Mouse (Mus musculus): ENCODE measurements around the gene Sorcs2. TPM values are rescaled to one million over a fixed set of nuclear protein-coding genes. Genes with fewer than 3 reads are reported as not detected.
A peak's percentile ranks its signal among the peaks of the same experiment; 100 is the strongest.

The Sorcs2 gene
- polyA plus RNA-seq, 1 experiment from 2014 or later = 3.1 TPM

DNA sequence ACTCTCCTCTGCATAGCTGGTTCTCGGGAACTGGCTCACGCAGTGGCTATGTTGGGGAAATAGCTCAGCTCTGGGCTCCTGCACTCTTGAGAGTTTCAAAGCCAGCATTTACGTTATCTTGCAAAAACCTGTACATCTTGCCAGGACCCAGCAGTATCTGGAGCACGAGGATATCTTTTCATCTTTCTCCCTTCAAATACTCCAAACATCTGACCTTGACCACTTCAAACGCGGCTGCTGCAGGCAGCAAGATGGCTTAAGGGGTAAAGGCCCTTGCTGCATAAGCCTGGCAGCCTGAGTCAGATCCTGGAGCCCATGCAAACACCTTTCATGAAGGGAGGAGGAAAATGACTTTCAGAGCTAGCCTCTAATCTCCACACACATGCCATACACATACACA lies 258.2 kb downstream of the Sorcs2 start:
- Histone ChIP-seq H3K27me3 (ENCODE audit: control insufficient read depth, insufficient read depth, low read length) (no peaks in the 10 kb centered on the region), H3K9ac (ENCODE audit: low read length) (no peak overlapping the region), H3K4me1 (replicated peaks; ENCODE audit: control insufficient read depth, insufficient read depth) (no peaks in the 10 kb centered on the region), H3K9me3 (ENCODE audit: control insufficient read depth, low read length) (no peaks in the 10 kb centered on the region), H3K4me2 (replicated peaks; ENCODE audit: low read depth) (no peak overlapping the region), H3K27ac (replicated peaks) (no peak overlapping the region), H3K4me3 (ENCODE audit: low read depth, low read length) (no peak overlapping the region), H3K36me3 (ENCODE audit: control insufficient read depth, insufficient read depth, low read length) (no peaks in the 10 kb centered on the region)
- no peak for ATAC-seq (ENCODE audit: low FRiP score, low TSS enrichment)
- WGBS = 56% methylated on average over 6 of the region's 6 CpGs
- DNase-seq (ENCODE audit: low spot score) = no peak
- TF ChIP-seq CTCF (IDR thresholded peaks at IDR 0.05; ENCODE audit: low read depth) = no peak
- no peak for TF ChIP-seq EP300 (optimal IDR thresholded peaks at IDR 0.05)

DNA sequence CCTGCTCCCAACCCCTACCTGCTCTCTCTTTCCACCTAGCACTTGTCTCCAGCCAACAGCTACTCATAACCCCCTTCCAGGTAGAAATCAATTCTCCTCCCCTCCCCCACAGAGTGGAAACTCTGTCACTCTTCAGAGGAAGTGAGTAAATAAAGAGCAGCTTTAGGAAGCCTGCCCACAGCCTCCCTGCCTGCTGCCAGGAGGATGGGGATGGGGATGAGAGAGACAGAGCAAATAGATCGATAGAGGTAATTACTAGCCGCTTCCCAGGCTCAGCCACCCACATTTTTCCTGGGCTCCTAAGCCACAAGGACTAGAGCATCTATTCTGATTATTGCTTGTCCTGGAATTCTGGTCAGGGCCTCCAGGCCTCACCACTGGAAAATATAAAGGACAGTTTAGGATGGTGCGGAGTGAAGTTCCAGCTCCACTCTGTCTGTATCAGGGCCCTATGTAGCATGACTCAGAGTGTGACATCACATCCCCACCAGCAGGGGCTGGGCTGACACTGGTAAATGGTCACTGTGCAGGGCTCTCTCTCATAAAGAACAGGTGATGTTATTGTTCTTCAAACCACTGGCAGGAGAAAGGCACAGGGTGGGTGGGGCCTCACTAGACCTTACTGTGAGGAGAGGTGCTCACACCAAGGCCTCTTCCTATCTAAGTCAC lies 261.9 kb downstream of the Sorcs2 start:
- DNase-seq (ENCODE audit: low spot score) (no peak), ATAC-seq (ENCODE audit: low FRiP score, low TSS enrichment) (peak; percentile 35; the same call in 1 of the 2 replicates)
- WGBS = 67% methylated on average over 3 of the region's 3 CpGs
- Histone ChIP-seq H3K27ac (replicated peaks) (no peak overlapping the region), H3K36me3 (ENCODE audit: control insufficient read depth, insufficient read depth, low read length) (no peaks in the 10 kb centered on the region), H3K9me3 (ENCODE audit: control insufficient read depth, low read length) (no peaks in the 10 kb centered on the region), H3K27me3 (ENCODE audit: control insufficient read depth, insufficient read depth, low read length) (no peaks in the 10 kb centered on the region), H3K4me3 (ENCODE audit: low read depth, low read length) (no peak overlapping the region), H3K9ac (ENCODE audit: low read length) (no peak overlapping the region), H3K4me2 (replicated peaks; ENCODE audit: low read depth) (no peak overlapping the region), H3K4me1 (replicated peaks; ENCODE audit: control insufficient read depth, insufficient read depth) (no peaks in the 10 kb centered on the region)
- TF ChIP-seq CTCF (IDR thresholded peaks at IDR 0.05; ENCODE audit: low read depth) (peak; percentile 45), EP300 (optimal IDR thresholded peaks at IDR 0.05) (no peak)

DNA sequence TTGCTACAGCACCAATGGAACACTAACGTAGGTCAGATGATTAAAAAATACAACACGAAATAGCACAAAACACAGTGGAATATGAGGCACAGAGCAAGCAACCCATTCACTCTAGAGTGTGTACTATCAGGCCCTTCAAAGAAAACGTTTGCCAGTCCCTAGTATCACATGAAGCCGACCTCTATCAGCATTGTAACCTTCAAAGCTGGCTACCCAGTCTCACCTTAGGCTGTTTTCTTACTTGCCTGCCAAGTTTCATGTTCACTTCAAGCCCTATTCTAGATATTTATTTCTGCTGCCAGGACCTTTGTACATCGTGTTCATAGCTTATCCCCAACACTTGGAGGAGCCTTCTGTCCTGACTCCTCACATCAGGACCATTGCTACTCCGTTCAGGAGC lies 263.6 kb downstream of the Sorcs2 start:
- ATAC-seq (ENCODE audit: low FRiP score, low TSS enrichment) (no peak), DNase-seq (ENCODE audit: low spot score) (no peak)
- Histone ChIP-seq H3K27me3 (ENCODE audit: control insufficient read depth, insufficient read depth, low read length) (no peaks in the 10 kb centered on the region), H3K4me1 (replicated peaks; ENCODE audit: control insufficient read depth, insufficient read depth) (no peaks in the 10 kb centered on the region), H3K4me2 (replicated peaks; ENCODE audit: low read depth) (no peak overlapping the region), H3K9ac (ENCODE audit: low read length) (no peak overlapping the region), H3K4me3 (ENCODE audit: low read depth, low read length) (no peak overlapping the region), H3K36me3 (ENCODE audit: control insufficient read depth, insufficient read depth, low read length) (no peaks in the 10 kb centered on the region), H3K9me3 (ENCODE audit: control insufficient read depth, low read length) (no peaks in the 10 kb centered on the region), H3K27ac (replicated peaks) (no peak overlapping the region)
- WGBS = 62% methylated on average over 6 of the region's 6 CpGs
- TF ChIP-seq CTCF (IDR thresholded peaks at IDR 0.05; ENCODE audit: low read depth) = no peak
- no peak for TF ChIP-seq EP300 (optimal IDR thresholded peaks at IDR 0.05)

DNA sequence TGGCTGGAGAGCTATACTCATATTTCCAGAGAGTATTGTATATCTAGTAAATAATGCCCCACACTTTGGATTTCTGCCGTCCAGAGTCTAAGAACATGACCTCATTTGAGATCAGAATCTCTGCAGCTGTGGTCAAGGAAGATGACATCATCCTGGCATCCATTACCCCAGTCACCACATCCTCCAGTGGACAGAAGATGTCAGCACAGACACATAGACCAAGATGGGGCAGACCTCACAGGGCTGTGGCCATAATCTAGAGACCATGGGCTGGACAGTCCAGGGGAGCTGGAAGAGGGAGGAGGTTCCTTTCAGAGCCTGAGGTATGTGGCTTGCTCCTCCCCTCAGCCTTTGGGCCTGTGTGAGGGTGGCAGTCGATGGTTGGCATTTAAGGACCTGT lies 264.0 kb downstream of the Sorcs2 start:
- no peak for DNase-seq (ENCODE audit: low spot score)
- TF ChIP-seq EP300 (optimal IDR thresholded peaks at IDR 0.05) (no peak), CTCF (IDR thresholded peaks at IDR 0.05; ENCODE audit: low read depth) (peak; percentile 50)
- WGBS = 37% methylated on average over 2 of the region's 2 CpGs
- Histone ChIP-seq H3K9ac (ENCODE audit: low read length) (no peak overlapping the region), H3K27ac (replicated peaks) (no peak overlapping the region), H3K36me3 (ENCODE audit: control insufficient read depth, insufficient read depth, low read length) (no peaks in the 10 kb centered on the region), H3K27me3 (ENCODE audit: control insufficient read depth, insufficient read depth, low read length) (no peaks in the 10 kb centered on the region), H3K4me1 (replicated peaks; ENCODE audit: control insufficient read depth, insufficient read depth) (no peaks in the 10 kb centered on the region), H3K4me2 (replicated peaks; ENCODE audit: low read depth) (no peak overlapping the region), H3K4me3 (ENCODE audit: low read depth, low read length) (no peak overlapping the region), H3K9me3 (ENCODE audit: control insufficient read depth, low read length) (no peaks in the 10 kb centered on the region)
- no peak for ATAC-seq (ENCODE audit: low FRiP score, low TSS enrichment)

DNA sequence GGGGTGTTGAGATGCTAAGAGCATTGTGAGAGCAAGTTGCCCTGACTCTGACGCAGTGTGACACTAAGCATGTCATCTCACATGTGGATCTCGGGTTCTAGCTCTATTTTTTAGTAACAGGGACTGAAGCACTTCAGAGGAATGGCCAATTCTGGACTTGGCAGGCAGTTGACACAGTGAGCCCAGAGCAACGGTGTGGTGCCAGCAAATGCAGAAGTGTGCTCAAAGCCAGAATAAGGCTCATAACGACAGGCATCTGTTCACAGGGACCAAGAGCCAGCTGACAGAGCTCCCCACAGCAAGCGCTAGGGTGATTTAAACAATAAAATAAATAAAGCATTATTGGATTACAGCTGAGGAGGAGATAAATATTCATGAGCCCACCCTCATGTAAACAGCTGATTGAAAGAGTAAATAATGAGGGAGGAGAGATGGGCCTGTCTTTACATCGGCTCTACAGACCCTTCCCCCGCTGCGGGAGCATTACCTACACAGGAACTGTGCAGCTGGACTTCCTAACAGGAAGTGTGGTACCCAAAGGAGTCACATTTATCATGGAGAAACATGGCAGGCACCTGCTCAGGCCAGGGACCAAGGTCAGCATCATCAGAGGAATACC lies 267.4 kb downstream of the Sorcs2 start:
- H3K4me3 ChIP-seq (ENCODE audit: low read depth, low read length) = no peak overlapping the region
- ATAC-seq (ENCODE audit: low FRiP score, low TSS enrichment) (no peak), DNase-seq (ENCODE audit: low spot score) (no peak)
- H3K9me3 ChIP-seq (ENCODE audit: control insufficient read depth, low read length) = no peaks in the 10 kb centered on the region
- H3K27me3 ChIP-seq (ENCODE audit: control insufficient read depth, insufficient read depth, low read length) = no peaks in the 10 kb centered on the region
- no peak overlapping the region for H3K27ac ChIP-seq (replicated peaks)
- no peak overlapping the region for H3K4me2 ChIP-seq (replicated peaks; ENCODE audit: low read depth)
- H3K36me3 ChIP-seq (ENCODE audit: control insufficient read depth, insufficient read depth, low read length) = no peaks in the 10 kb centered on the region
- 27% methylated on average over 8 of the region's 8 CpGs for WGBS
- TF ChIP-seq CTCF (IDR thresholded peaks at IDR 0.05; ENCODE audit: low read depth) = no peak
- H3K4me1 ChIP-seq (replicated peaks; ENCODE audit: control insufficient read depth, insufficient read depth) = no peaks in the 10 kb centered on the region
- no peak overlapping the region for H3K9ac ChIP-seq (ENCODE audit: low read length)

DNA sequence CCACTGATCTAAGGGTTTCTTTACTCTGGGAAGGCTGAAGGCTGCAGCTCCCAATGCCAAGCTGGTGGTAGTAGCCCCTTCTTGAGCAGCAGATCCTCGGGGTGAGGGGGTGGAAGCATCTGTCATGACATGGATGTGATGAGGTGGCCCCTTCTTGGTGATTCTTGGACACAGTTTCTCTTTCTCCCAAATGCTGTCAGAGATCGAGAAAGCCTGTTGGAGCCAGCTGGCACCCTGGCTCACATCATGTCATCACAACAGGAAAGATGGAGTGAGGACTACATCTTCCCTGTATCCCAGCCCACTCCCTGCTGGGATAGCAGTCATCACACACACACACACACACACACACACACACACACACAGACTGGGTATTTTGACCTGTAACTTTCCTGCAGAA lies 268.3 kb downstream of the Sorcs2 start:
- Histone ChIP-seq H3K4me2 (replicated peaks; ENCODE audit: low read depth) (no peak overlapping the region), H3K9me3 (ENCODE audit: control insufficient read depth, low read length) (no peaks in the 10 kb centered on the region), H3K4me3 (ENCODE audit: low read depth, low read length) (no peak overlapping the region), H3K27ac (replicated peaks) (no peak overlapping the region), H3K27me3 (ENCODE audit: control insufficient read depth, insufficient read depth, low read length) (no peaks in the 10 kb centered on the region), H3K4me1 (replicated peaks; ENCODE audit: control insufficient read depth, insufficient read depth) (no peaks in the 10 kb centered on the region), H3K36me3 (ENCODE audit: control insufficient read depth, insufficient read depth, low read length) (no peaks in the 10 kb centered on the region), H3K9ac (ENCODE audit: low read length) (no peak overlapping the region)
- ATAC-seq (ENCODE audit: low FRiP score, low TSS enrichment) (no peak), DNase-seq (ENCODE audit: low spot score) (no peak)
- TF ChIP-seq CTCF (IDR thresholded peaks at IDR 0.05; ENCODE audit: low read depth) = no peak
- 49% methylated on average over 2 of the region's 2 CpGs for WGBS

Measured in stomach, postnatal 0 days (tissue).